Mouse (Mus musculus) midbrain, embryonic 16.5 days (tissue): Measurements from ENCODE around the gene Pkn2. TPM values are rescaled to one million over a fixed set of nuclear protein-coding genes. Genes with fewer than 3 reads are reported as not detected.

Experiments
- ATAC-seq: fragments of 200-750 bp; cut with Nextera tagmentation; 2 replicates; pipeline ENCODE4 v1.8.0; 2017; ENCODE audit warnings: moderate TSS enrichment
- H3K27ac ChIP-seq: fragments of 300-500 bp; sonication (generic); 2 replicates; pipeline ENCODE4 v1.5.1; 2014; ENCODE audit warnings: mild to moderate bottlenecking, low read length, mixed read lengths
- H3K27me3 ChIP-seq: fragments of 300-500 bp; sonication (generic); 2 replicates; pipeline ENCODE4 v1.6.1; 2014; ENCODE audit warnings: low read depth, low read length, mixed read lengths; ENCODE audit not compliant: control insufficient read depth, insufficient read depth
- H3K36me3 ChIP-seq: fragments of 300-500 bp; sonication (generic); 2 replicates; pipeline ENCODE4 v1.6.1; 2014; ENCODE audit warnings: mild to moderate bottlenecking, low read length, moderate library complexity, mixed read lengths; ENCODE audit not compliant: control insufficient read depth, insufficient read depth
- H3K4me1 ChIP-seq: fragments of 300-500 bp; sonication (generic); 2 replicates; pipeline ENCODE4 v1.6.1; 2014; ENCODE audit warnings: mild to moderate bottlenecking, low read length, mixed read lengths; ENCODE audit not compliant: control insufficient read depth, insufficient read depth
- H3K4me2 ChIP-seq: fragments of 300-500 bp; sonication (generic); 2 replicates; pipeline ENCODE4 v1.6.1; 2014; ENCODE audit warnings: mild to moderate bottlenecking, low read length, mixed read lengths
- H3K4me3 ChIP-seq: fragments of 300-500 bp; sonication (generic); 2 replicates; pipeline ENCODE4 v1.5.1; 2014; ENCODE audit warnings: low read depth, mild to moderate bottlenecking, low read length, moderate library complexity, mixed read lengths
- H3K9ac ChIP-seq: fragments of 300-500 bp; sonication (generic); 2 replicates; pipeline ENCODE4 v1.6.1; 2014; ENCODE audit warnings: low read depth, low read length, mixed read lengths
- H3K9me3 ChIP-seq: fragments of 300-500 bp; sonication (generic); replicated peaks from 2 replicates; pipeline ENCODE4 v1.6.1; 2014; ENCODE audit warnings: mild to moderate bottlenecking, low read length, mixed read lengths; ENCODE audit not compliant: control insufficient read depth, poor library complexity, severe bottlenecking
- WGBS: fragments of 180-500 bp; shearing (Covaris S2); extraction: QIAGEN DNeasy Blood & Tissue Kit; methylation state at CpG from one replicate; pipeline ENCODE4 v1.1.7; 2014; 5-methylcytosine and 5-hydroxymethylcytosine counted together
- polyA plus RNA-seq: library from polyadenylated mRNA; unstranded; fragments of >200 nt; fragmentation: Nextera tagmentation; extraction: Ambion mirVana; gene quantifications from 2 replicates; pipeline ENCODE4 v1.2.1, GENCODE M21; 2015

Pkn2 gene
- polyA plus RNA-seq, result 18.6 and 22.8 TPM in 2 replicates

DNA sequence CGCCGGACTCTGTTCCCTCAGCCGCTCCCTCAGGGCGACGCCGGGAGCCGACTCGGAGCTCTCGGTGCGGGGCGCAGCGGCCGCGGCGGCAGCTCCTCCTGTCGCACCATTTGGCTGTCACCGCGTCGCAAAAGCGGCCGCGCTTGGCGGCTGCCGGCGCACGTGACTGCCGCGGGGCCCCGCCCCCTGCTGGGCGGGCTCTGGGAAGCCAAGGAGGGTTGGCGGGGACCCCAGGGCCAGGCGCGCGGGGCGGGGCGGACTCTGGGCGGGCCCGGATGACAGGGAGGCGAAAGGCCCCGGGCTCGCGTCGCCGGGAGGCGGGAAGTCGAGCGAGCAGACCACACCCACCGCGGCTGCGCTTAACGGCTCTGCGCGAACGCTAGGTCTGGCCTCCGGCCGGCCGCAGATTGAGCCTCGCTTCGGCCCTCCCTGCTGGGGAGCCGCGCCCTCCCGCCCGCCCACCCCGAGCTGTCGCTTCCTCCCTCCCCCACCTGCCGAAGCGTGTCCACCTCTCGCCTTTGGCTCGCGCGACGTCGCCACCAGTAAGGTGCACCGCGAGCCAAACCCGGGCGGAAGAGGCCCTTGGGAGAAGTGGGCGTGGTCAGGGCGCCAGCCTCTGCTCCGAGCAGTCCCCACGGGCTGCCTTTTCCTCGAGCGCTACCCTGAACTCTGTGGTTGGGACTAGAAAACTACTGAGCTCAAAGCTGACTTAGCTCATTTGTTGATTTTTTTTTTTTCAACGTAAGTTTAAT lies at the start of gene Pkn2:
Pkn2 (minus strand) TSS at position 133 of the 752 bp plus-strand sequence.
- peak; percentile 99 for ATAC-seq
- under 1% methylated on average over 76 of the region's 84 CpGs for WGBS

DNA sequence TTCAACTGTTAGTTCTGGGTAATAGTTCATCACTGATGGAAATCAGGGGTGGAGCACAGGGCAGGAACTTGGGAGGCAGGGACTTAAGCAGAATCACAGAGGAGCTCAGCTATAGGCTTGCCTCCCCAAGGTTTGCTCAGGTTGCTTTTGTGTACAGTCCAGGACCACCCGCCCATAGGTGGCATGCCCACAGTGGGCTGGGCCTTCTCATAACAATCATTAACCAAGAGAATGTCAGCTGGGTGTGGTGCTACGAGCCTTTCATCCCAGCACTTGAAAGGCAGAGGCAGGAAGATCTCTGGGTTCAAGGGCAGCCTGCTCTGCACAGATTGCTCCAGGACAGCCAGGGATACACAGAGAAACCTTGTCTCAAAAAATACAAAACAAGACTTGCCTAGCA lies 48.1 kb upstream of the Pkn2 start:
- no peak for ATAC-seq
- 92% methylated on average over 2 of the region's 2 CpGs for WGBS
- H3K36me3 ChIP-seq, result no peaks in the 10 kb centered on the region
- no peaks in the 10 kb centered on the region for H3K27me3 ChIP-seq
- no peak overlapping the region for H3K4me2 ChIP-seq
- no peak overlapping the region for H3K9ac ChIP-seq
- no peaks in the 10 kb centered on the region for H3K9me3 ChIP-seq
- H3K4me3 ChIP-seq, result no peak overlapping the region
- H3K27ac ChIP-seq, result no peak overlapping the region
- H3K4me1 ChIP-seq, result peaks cover 2% of the 10 kb centered on the region; the same call in 1 of the 2 replicates

More for the DNA sequence above, at the start of gene Pkn2:
- Histone ChIP-seq H3K36me3 (no peaks in the 10 kb centered on the region), H3K9ac (peak within 1 kb of the TSS; percentile 94), H3K4me2 (peak within 1 kb of the TSS; percentile 74), H3K27me3 (no peaks in the 10 kb centered on the region), H3K27ac (peak within 1 kb of the TSS; percentile 94), H3K4me3 (peak within 1 kb of the TSS; percentile 100), H3K9me3 (no peaks in the 10 kb centered on the region), H3K4me1 (peaks cover 4% of the 10 kb centered on the region)

DNA sequence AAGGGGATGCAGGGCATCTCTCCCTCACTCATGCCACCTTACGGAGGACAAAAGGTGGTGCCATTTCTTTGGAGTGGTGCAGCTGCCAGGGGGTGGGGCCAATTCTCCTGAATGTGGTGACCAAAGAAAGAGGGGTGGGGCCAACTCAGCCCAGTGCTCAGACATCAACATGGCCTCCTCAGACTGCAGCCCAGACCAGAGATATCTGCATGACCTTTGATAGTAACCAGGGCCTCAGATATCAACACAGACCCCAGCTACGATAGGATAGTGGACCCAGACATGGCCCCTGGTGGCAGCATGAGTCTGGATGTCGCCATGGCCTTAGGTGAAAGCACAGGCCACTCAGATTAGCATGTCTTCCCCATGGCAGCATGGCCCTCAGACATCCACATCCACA lies 45.5 kb upstream of the Pkn2 start:
- Histone ChIP-seq H3K36me3 (no peaks in the 10 kb centered on the region), H3K9me3 (no peaks in the 10 kb centered on the region), H3K4me3 (no peak overlapping the region), H3K27me3 (no peaks in the 10 kb centered on the region), H3K27ac (no peak overlapping the region), H3K4me1 (no peaks in the 10 kb centered on the region), H3K9ac (no peak overlapping the region), H3K4me2 (no peak overlapping the region)
- ATAC-seq, result no peak
- 86% methylated on average over 3 of the region's 3 CpGs for WGBS

DNA sequence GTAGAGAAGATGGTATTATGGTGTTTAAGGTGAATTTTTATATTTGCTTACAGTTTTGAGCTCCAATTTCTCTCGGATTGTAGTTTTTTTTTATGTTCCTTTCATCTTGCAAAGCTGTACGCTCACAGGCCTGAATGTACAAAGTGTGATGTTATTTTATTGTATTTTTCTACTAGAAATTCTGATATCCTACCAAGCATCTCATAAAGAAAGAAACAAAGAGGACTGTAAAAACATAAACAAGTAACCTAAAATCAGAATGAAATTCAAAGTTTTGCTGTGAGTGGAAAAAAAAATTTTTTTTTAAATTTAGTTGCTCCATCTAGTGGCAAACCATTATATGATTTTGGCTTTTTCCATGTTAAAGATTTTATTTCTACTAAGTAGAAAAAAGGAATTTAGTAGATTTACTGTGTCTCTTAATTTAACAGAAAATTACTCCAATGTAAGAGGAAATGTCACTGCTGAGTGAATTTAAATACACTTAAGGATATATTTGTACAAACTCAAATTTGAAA lies 43.1 kb upstream of the Pkn2 start:
- no peaks in the 10 kb centered on the region for H3K4me1 ChIP-seq
- WGBS, result 83% methylated on average over 2 of the region's 2 CpGs

DNA sequence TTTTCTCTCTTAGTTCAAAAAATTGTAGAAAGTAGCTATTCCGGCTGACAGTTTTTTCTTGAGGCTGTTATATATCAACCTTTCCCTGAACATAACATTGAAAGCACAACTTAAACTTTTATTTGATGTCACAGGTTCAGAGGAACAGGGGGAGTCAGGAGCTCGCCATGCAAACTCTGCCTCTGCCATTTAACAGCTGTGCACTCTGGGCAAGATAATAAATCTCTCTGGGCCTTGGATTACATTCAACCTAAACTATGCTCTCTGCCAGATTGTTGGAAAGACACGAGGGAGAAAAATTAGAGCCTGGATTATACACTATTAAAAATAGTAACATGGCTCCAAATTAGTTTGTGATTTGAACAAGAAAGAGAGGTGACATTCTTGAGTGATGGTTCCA lies 37.3 kb upstream of the Pkn2 start:
- Histone ChIP-seq H3K27ac (no peak overlapping the region), H3K4me2 (no peak overlapping the region), H3K27me3 (no peaks in the 10 kb centered on the region), H3K36me3 (no peaks in the 10 kb centered on the region), H3K4me3 (no peak overlapping the region), H3K4me1 (no peaks in the 10 kb centered on the region), H3K9ac (no peak overlapping the region), H3K9me3 (no peaks in the 10 kb centered on the region)
- no peak for ATAC-seq
- 75% methylated on average over 3 of the region's 3 CpGs for WGBS

More for the DNA sequence above, 43.1 kb upstream of the Pkn2 start:
- Histone ChIP-seq H3K9me3 (no peaks in the 10 kb centered on the region), H3K36me3 (no peaks in the 10 kb centered on the region), H3K4me3 (no peak overlapping the region), H3K27ac (no peak overlapping the region), H3K9ac (no peak overlapping the region), H3K4me2 (no peak overlapping the region), H3K27me3 (no peaks in the 10 kb centered on the region)
- no peak for ATAC-seq

DNA sequence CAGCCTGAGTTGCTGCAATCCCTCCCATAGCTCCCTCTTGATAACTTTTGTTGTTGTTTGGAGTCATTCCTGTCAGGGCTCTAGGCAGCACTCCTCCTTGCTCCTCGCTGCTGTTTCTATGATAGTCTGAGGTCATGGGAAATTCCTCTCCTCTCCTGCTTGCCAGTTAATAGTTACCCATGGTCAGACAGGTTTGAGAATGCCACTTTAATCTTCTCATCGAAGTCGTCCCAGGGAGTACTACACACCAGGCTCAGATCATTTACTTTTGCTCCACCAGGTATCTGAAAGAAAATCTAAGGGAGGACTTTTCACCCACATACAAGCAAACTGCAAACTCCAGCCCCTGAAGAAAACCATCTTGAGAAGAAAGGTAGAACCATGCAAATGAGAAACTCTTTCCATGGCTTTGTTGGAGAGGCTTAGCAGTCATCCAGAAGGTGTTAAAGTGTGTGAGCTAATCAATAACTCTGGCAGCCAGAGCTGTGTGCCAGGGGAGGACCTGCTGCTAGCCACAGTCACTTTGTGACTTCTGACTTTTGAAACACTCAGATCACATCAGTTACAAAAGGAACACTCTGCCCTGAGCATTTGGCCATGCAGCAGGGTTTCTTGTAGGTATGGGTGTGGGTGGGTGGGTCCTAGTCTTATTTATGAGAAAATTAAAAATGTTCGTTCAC lies 36.1 kb upstream of the Pkn2 start:
- Histone ChIP-seq H3K27ac (no peak overlapping the region), H3K36me3 (no peaks in the 10 kb centered on the region), H3K4me2 (no peak overlapping the region), H3K9me3 (no peaks in the 10 kb centered on the region), H3K4me3 (no peak overlapping the region), H3K4me1 (no peaks in the 10 kb centered on the region), H3K27me3 (no peaks in the 10 kb centered on the region), H3K9ac (no peak overlapping the region)
- WGBS, result 83% methylated on average over 4 of the region's 4 CpGs
- ATAC-seq, result no peak

DNA sequence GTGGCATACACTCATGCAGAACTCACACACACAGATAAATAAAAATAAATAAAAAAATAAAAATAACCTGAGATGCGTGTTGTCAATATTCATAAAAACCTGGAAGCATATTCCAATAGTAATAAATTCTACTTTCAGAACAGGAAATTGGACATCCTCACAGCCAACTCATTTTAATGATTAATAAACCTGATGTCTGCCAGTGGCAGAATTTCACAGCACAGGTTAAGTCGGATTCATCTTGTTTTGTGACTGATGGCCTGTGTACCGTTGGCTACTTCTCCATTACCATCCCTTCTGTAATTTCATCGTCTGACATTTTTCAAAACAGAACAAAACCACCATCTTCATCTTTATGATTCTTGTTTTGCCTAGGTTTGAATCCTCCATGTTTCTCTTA lies 35.4 kb upstream of the Pkn2 start:
- no peak overlapping the region for H3K27ac ChIP-seq
- no peak overlapping the region for H3K9ac ChIP-seq
- 93% methylated on average over 4 of the region's 4 CpGs for WGBS
- H3K4me2 ChIP-seq, result no peak overlapping the region
- H3K4me1 ChIP-seq, result no peaks in the 10 kb centered on the region
- ATAC-seq, result no peak
- H3K27me3 ChIP-seq, result no peaks in the 10 kb centered on the region
- no peaks in the 10 kb centered on the region for H3K36me3 ChIP-seq
- H3K9me3 ChIP-seq, result no peaks in the 10 kb centered on the region
- no peak overlapping the region for H3K4me3 ChIP-seq

DNA sequence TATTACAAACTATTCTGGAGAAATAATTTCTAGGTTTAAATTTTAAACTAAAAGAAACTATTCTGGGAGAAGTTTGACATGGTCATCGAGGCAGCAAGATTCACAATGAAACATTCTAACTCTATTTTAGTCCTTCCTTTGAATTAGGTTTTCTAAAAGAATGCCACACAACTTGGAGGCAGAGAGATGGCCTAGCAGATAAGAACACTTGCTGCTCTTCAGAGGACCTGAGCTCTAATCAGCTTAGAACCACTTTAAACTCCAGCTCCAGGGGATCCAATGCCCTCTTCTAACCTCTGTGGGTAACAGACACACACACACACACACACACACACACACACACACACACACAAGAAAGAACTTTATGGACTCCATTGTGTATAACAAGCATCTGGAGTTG lies 31.5 kb upstream of the Pkn2 start:
- no peak overlapping the region for H3K4me3 ChIP-seq

DNA sequence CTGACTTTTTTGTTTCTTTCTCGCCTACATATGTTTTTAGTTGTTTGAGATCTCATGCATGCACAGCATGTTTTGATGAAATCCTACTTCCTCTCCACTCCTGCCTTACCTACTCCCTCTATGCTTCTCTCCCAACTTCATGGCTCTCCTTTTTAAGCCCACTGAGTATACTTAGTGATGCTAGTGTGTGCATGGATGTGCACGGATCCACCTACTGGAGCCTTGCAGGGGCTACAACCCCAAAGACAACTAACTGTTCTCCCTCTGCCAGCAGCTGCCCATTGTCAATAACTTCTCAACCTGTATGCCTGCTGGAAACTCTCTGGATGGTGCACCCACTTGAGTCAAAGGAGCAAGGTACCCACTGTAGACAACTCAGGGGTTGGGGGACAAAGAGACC lies 17.9 kb upstream of the Pkn2 start:
- WGBS, result 86% methylated on average over 2 of the region's 2 CpGs
- no peaks in the 10 kb centered on the region for H3K27me3 ChIP-seq
- no peaks in the 10 kb centered on the region for H3K36me3 ChIP-seq
- no peak for ATAC-seq
- no peak overlapping the region for H3K4me3 ChIP-seq
- no peaks in the 10 kb centered on the region for H3K9me3 ChIP-seq
- H3K9ac ChIP-seq, result no peak overlapping the region
- no peak overlapping the region for H3K27ac ChIP-seq
- H3K4me2 ChIP-seq, result no peak overlapping the region
- no peaks in the 10 kb centered on the region for H3K4me1 ChIP-seq

More for the DNA sequence above, 31.5 kb upstream of the Pkn2 start:
- H3K4me1 ChIP-seq, result no peaks in the 10 kb centered on the region
- no peak overlapping the region for H3K9ac ChIP-seq
- WGBS, result 73% methylated on average over 1 of the region's 1 CpGs
- H3K36me3 ChIP-seq, result no peaks in the 10 kb centered on the region
- no peak overlapping the region for H3K4me2 ChIP-seq
- H3K27ac ChIP-seq, result no peak overlapping the region
- H3K27me3 ChIP-seq, result no peaks in the 10 kb centered on the region
- H3K9me3 ChIP-seq, result no peaks in the 10 kb centered on the region
- no peak for ATAC-seq
